Mouse (Mus musculus): Measurements from ENCODE around the gene Mapk14. TPM values are rescaled to one million over a fixed set of nuclear protein-coding genes. Genes with fewer than 3 reads are reported as not detected.
"Not testable (repeated sequence)": the region's sequence is repeated elsewhere in the genome, so short reads cannot be mapped to it uniquely, and the experiment has no call there.

The Mapk14 gene
- polyA plus RNA-seq, 1 experiment = not detected

DNA sequence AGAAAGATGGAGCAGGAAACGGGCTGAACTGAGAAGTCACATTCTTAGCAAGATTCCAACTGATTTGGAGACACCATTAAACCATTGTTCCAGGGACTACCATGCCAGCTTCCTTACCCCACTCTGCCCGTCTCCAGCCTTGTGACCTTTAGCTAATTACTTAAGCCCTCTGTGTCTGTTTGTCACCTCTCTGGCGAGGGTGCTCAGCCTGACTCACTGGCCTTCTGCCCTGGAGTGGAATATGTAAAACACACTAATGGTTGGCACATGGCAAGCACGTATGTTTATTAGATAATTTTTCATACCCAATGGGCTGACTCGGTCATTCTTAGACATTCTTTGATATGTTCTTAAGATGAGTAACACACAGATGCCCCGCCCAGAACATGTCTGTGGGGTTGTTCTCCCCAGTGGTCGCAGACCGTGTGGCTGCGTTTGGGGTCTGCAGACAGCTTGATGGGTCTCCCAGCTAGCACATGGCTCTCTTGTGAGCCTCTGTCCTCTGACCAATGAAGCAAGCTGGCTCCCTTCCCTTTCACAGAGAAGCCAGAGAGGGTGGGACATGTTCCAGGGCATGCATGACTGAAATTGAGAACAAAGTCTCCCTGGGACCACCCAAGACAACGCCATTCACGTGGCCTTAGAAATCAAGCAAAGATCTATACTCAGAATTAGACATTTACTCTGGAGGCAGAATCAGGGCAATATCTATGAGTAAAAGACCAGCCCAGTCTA is 75.8 kb downstream of the Mapk14 start:
- no peak for TF ChIP-seq POLR2A (IDR thresholded peaks at IDR 0.05; ENCODE audit: insufficient read depth, low read depth, low read length)
- no peak for TF ChIP-seq CTCF (IDR thresholded peaks at IDR 0.05; ENCODE audit: insufficient read depth, low read depth, low read length)
- Histone ChIP-seq H3K4me1 (ENCODE audit: control insufficient read depth, insufficient read depth, low read length) (peaks cover 15% of the 10 kb centered on the region), H3K4me3 (ENCODE audit: insufficient read depth, low read depth, low read length) (no peak overlapping the region), H3K27ac (ENCODE audit: insufficient read depth, low read depth, low read length) (no peak overlapping the region)
- 79% methylated on average over 11 of the region's 11 CpGs for WGBS

DNA sequence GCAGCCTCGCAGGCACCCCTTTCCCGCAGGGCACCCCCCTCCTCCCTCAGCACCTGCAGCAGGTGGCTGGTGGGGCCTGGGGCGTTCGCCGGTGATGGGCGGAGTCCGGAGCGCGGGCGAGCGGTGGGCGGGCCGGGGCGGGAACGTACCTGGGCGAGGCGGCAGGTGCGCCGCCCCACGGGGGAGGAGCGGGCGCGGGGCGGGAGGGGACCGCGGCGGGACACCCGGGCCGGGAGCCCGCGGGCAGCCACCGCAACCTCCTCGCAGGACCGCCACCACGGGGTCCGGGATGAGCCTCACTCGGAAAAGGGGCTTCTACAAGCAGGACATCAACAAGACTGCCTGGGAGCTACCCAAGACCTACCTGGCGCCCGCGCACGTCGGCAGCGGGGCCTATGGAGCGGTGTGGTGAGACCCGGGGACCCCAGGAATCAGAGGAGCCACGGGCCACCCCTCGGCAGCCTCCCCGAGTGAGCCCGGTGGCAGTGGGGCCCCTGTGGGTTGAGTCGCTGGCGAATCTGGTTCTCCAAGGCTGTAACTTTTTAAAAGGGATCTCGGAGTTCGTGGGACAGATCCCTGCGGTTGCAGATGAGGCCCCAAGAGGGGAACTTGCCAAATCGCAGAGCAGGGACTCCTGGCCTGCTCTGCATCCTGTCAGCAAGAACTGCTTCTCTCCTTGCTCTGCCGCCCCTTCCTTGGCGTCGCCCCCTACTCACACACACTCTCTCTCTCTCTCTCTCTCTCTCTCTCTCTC is 78.2 kb downstream of the Mapk14 start, which contains the start of gene Mapk13:
TSS of gene Mapk13 (plus strand) at position 177 of the 754 bp plus-strand sequence.
- peaks cover 15% of the 10 kb centered on the region for H3K4me1 ChIP-seq (ENCODE audit: control insufficient read depth, insufficient read depth, low read length)

DNA sequence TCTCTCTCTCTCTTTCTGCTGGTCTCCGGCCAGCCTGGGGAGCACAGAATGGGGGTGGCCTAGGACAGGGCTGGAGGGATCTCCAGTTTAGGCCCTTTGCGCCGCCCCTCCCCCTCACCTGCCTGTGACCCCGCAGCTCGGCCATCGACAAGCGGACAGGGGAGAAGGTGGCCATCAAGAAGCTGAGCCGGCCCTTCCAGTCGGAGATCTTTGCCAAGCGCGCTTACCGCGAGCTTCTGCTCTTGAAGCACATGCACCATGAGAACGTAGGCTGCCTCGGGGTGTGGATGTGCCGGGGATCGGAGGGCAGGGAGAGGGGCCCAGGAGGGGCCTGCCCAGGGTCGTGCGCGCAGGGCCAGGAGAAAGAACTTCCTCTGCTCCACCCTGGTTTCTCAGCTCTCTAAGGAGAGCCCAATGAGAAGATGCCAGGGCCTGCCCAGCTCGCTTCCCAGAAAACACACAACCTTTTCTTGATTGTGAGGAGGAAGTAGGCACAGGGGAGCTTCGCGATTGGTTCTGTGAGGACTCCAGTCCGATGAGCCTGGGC is 78.8 kb downstream of the Mapk14 start:
- Histone ChIP-seq H3K4me1 (ENCODE audit: control insufficient read depth, insufficient read depth, low read length) (peaks cover 15% of the 10 kb centered on the region), H3K4me3 (ENCODE audit: insufficient read depth, low read depth, low read length) (peak overlapping the region; percentile 16), H3K27ac (ENCODE audit: insufficient read depth, low read depth, low read length) (no peak overlapping the region)
- 6% methylated on average over 24 of the region's 24 CpGs for WGBS
- TF ChIP-seq POLR2A (IDR thresholded peaks at IDR 0.05; ENCODE audit: insufficient read depth, low read depth, low read length) = no peak
- no peak for TF ChIP-seq CTCF (IDR thresholded peaks at IDR 0.05; ENCODE audit: insufficient read depth, low read depth, low read length)

More for the DNA sequence above, 78.2 kb downstream of the Mapk14 start, which contains the start of gene Mapk13:
- TF ChIP-seq CTCF (IDR thresholded peaks at IDR 0.05; ENCODE audit: insufficient read depth, low read depth, low read length) (no peak), POLR2A (IDR thresholded peaks at IDR 0.05; ENCODE audit: insufficient read depth, low read depth, low read length) (no peak)
- Histone ChIP-seq H3K27ac (ENCODE audit: insufficient read depth, low read depth, low read length) (no peak within 1 kb of the TSS), H3K4me3 (ENCODE audit: insufficient read depth, low read depth, low read length) (peak within 1 kb of the TSS; percentile 16)
- WGBS = 4% methylated on average over 58 of the region's 58 CpGs

GRCm38 (mm10) chr17:28771289-28771688 is 80.2 kb downstream of the Mapk14 start:
- TF ChIP-seq POLR2A (IDR thresholded peaks at IDR 0.05; ENCODE audit: insufficient read depth, low read depth, low read length) (no peak), CTCF (IDR thresholded peaks at IDR 0.05; ENCODE audit: insufficient read depth, low read depth, low read length) (no peak)
- 92% methylated on average over 5 of the region's 5 CpGs for WGBS
- peaks cover 15% of the 10 kb centered on the region for H3K4me1 ChIP-seq (ENCODE audit: control insufficient read depth, insufficient read depth, low read length)
- H3K4me3 ChIP-seq (ENCODE audit: insufficient read depth, low read depth, low read length) = no peak overlapping the region
- no peak overlapping the region for H3K27ac ChIP-seq (ENCODE audit: insufficient read depth, low read depth, low read length)

GRCm38 (mm10) chr17:28774303-28774702 is 83.2 kb downstream of the Mapk14 start:
- 96% methylated on average over 8 of the region's 9 CpGs for WGBS

GRCm38 (mm10) chr17:28775161-28775560 is 84.0 kb downstream of the Mapk14 start:
- H3K4me3 ChIP-seq (ENCODE audit: insufficient read depth, low read depth, low read length) = no peak overlapping the region
- 85% methylated on average over 4 of the region's 4 CpGs for WGBS
- TF ChIP-seq POLR2A (IDR thresholded peaks at IDR 0.05; ENCODE audit: insufficient read depth, low read depth, low read length) (no peak), CTCF (IDR thresholded peaks at IDR 0.05; ENCODE audit: insufficient read depth, low read depth, low read length) (no peak)
- no peak overlapping the region for H3K27ac ChIP-seq (ENCODE audit: insufficient read depth, low read depth, low read length)
- peaks cover 5% of the 10 kb centered on the region for H3K4me1 ChIP-seq (ENCODE audit: control insufficient read depth, insufficient read depth, low read length)

More at GRCm38 (mm10) chr17:28774303-28774702, 83.2 kb downstream of the Mapk14 start:
- not testable (repeated sequence) for H3K27ac ChIP-seq (ENCODE audit: insufficient read depth, low read depth, low read length); H3K4me3 ChIP-seq (ENCODE audit: insufficient read depth, low read depth, low read length)
- peaks cover 13% of the 10 kb centered on the region for H3K4me1 ChIP-seq (ENCODE audit: control insufficient read depth, insufficient read depth, low read length)

DNA sequence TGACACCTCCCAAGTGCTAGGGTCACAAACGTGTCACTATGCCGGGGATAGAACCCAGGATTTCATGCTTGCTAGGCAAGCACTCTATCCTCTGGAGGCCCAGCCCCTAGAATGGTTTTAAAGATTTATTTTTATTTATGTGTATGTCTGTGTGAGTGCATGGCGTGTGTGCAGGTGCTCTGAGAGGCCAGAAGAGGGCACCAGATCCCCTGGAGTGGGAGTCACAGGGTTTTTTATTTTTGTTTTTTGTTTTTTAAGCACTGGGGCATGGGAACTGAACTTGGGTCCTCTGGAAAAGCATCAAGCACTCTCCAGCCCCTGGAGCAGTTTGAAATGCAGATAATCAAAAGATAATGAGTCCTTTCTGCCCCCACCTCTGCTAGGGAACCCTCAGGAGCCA is 85.7 kb downstream of the Mapk14 start:
- Histone ChIP-seq H3K4me3 (ENCODE audit: insufficient read depth, low read depth, low read length) (no peak overlapping the region), H3K27ac (ENCODE audit: insufficient read depth, low read depth, low read length) (no peak overlapping the region), H3K4me1 (ENCODE audit: control insufficient read depth, insufficient read depth, low read length) (no peaks in the 10 kb centered on the region)
- TF ChIP-seq CTCF (IDR thresholded peaks at IDR 0.05; ENCODE audit: insufficient read depth, low read depth, low read length) (no peak), POLR2A (IDR thresholded peaks at IDR 0.05; ENCODE audit: insufficient read depth, low read depth, low read length) (no peak)
- WGBS = 96% methylated on average over 3 of the region's 3 CpGs

- no peak overlapping the region for H3K4me3 ChIP-seq (ENCODE audit: insufficient read depth, low read depth, low read length)
- H3K27ac ChIP-seq (ENCODE audit: insufficient read depth, low read depth, low read length) = no peak overlapping the region
- WGBS = 69% methylated on average over 16 of the region's 16 CpGs
- no peaks in the 10 kb centered on the region for H3K4me1 ChIP-seq (ENCODE audit: control insufficient read depth, insufficient read depth, low read length)
- TF ChIP-seq CTCF (IDR thresholded peaks at IDR 0.05; ENCODE audit: insufficient read depth, low read depth, low read length) = no peak
- TF ChIP-seq POLR2A (IDR thresholded peaks at IDR 0.05; ENCODE audit: insufficient read depth, low read depth, low read length) = no peak
Measured at GRCm38 (mm10) chr17:28777231-28778005, 86.3 kb downstream of the Mapk14 start.
